Mouse (Mus musculus) brain, embryonic 14.5 days (tissue): ENCODE measurements at regions not wholly inside any gene's neighbourhood (a gene's known extent, or its start where the extent isn't known, plus 50 kb on each side); places are given as distances from the start of the nearest gene placed in this dataset.

Experiments
- CTCF ChIP-seq: fragments of 200-500 bp; IDR thresholded peaks from 2 replicates; pipeline ENCODE4 v1.5.1; 2012; ENCODE audit warnings: inconsistent platforms, mild to moderate bottlenecking, moderate library complexity, borderline replicate concordance; ENCODE audit not compliant: insufficient read depth, insufficient read length; ENCODE audit errors: extremely low read depth
- POLR2A ChIP-seq: fragments of 200-500 bp; IDR thresholded peaks from 2 replicates; pipeline ENCODE4 v1.6.1; 2012; ENCODE audit warnings: mild to moderate bottlenecking, inconsistent platforms, borderline replicate concordance; ENCODE audit not compliant: poor library complexity, insufficient read depth, insufficient read length, severe bottlenecking; ENCODE audit errors: extremely low read depth

DNA sequence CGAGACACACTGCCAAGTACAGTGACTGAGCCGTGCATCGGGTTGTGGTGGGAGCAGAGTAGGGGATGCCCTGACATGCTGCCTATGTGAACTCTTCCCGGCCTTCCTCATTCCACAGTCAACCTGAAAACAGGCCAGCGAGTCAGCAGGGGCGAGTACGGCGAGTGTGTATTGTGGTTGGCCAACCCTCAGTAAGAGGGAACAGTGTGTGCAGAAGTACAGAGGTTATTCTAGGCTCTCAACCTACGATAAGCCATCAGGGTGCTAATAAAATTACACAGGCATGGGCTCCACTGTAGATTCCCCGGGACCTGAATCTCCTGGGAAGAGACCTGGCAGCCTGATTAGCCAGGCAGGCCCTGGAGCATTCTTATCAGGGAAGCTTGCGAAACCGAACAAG, 51.7 kb upstream of the Commd8 start:
- TF ChIP-seq CTCF (no peak), POLR2A (no peak)
